ENCODE assay signal across 11 mouse cellular contexts in genomic region chr5:131009510-131009909, GRCm38 (mm10).
DNase-seq lines count a peak whose midpoint lies in the region; ATAC-seq and TF ChIP-seq lines count a peak whose summit lies in the region.
"Had no signal": no experiment of that assay in that cellular context is flagged by ENCODE, and none has a peak within 500 bp of the region (broad histone marks: within the 10 kb centered on the region; RNA-seq: fewer than 3 reads in every experiment).

No protein-coding gene starts in this region.

- 60% methylated on average over 6 of the region's 6 CpGs for WGBS in forebrain, embryonic 10.5 days
- WGBS in forebrain, embryonic 12.5 days = 64% methylated on average over 6 of the region's 6 CpGs
- WGBS in liver, adult 2 months = 56% methylated on average over 6 of the region's 6 CpGs
- WGBS in liver, embryonic 12.5 days (ENCODE audit: insufficient replicate concordance) = 37% methylated on average over 6 of the region's 6 CpGs
- WGBS in bone marrow, adult 2 months = 49% methylated on average over 6 of the region's 6 CpGs
- WGBS in heart, embryonic 10.5 days = 57% methylated on average over 6 of the region's 6 CpGs

- no peaks in the 10 kb centered on the region for H3K79me2 ChIP-seq in liver, adult 2 months (ENCODE audit: control insufficient read depth, insufficient read depth, low read length)

- DNase-seq in forebrain, embryonic 10.5 days (ENCODE audit: extremely low spot score, low spot score) = peak; percentile 32
- no peak for DNase-seq in liver, adult 2 months (ENCODE audit: extremely low read depth, low read depth, low spot score)
- peak; percentile 18 for DNase-seq in lung, postnatal 14 days
- no peak for DNase-seq in frontal cortex, postnatal 14 days (ENCODE audit: low spot score in 2 of 2)
- DNase-seq in heart, embryonic 10.5 days (ENCODE audit: low spot score) = no peak
- DNase-seq: gastrocnemius, postnatal 25 days had no signal

- no peak for ATAC-seq in forebrain, embryonic 12.5 days (ENCODE audit: low FRiP score)
- ATAC-seq in liver, embryonic 12.5 days = no peak

- no peak overlapping the region for H3K4me3 ChIP-seq in forebrain, embryonic 10.5 days
- H3K4me3 ChIP-seq in forebrain, embryonic 12.5 days (replicated peaks) = no peak overlapping the region
- no peak overlapping the region for H3K4me3 ChIP-seq in liver, adult 2 months (ENCODE audit: insufficient read depth, low read depth, low read length)
- no peak overlapping the region for H3K4me3 ChIP-seq in liver, embryonic 12.5 days
- H3K4me3 ChIP-seq in bone marrow, adult 2 months (replicated peaks; ENCODE audit: control insufficient read depth, low read depth, low read length) = no peak overlapping the region
- no peak overlapping the region for H3K4me3 ChIP-seq in heart, embryonic 10.5 days
- H3K4me3 ChIP-seq: limb, embryonic 13.5 days had no signal

- no peak for TF ChIP-seq POLR2A in liver, adult 2 months (IDR thresholded peaks at IDR 0.05; ENCODE audit: extremely low read depth, insufficient read depth, low read length)
- TF ChIP-seq POLR2A in bone marrow, adult 2 months (IDR thresholded peaks at IDR 0.05; ENCODE audit: borderline replicate concordance, control insufficient read depth, low read depth, low read length) = no peak

- H3K27ac ChIP-seq in forebrain, embryonic 10.5 days = no peak overlapping the region
- no peak overlapping the region for H3K27ac ChIP-seq in forebrain, embryonic 12.5 days
- H3K27ac ChIP-seq in liver, adult 2 months (replicated peaks; ENCODE audit: insufficient read depth, low read depth, low read length) = no peak overlapping the region
- H3K27ac ChIP-seq in liver, embryonic 12.5 days = no peak overlapping the region
- H3K27ac ChIP-seq in bone marrow, adult 2 months (ENCODE audit: control insufficient read depth, insufficient read depth, low read depth, low read length, poor library complexity) = no peak overlapping the region
- no peak overlapping the region for H3K27ac ChIP-seq in heart, embryonic 10.5 days
- H3K27ac ChIP-seq: limb, embryonic 13.5 days had no signal

- H3K27me3 ChIP-seq in forebrain, embryonic 10.5 days (ENCODE audit: poor library complexity, severe bottlenecking) = no peaks in the 10 kb centered on the region
- no peaks in the 10 kb centered on the region for H3K27me3 ChIP-seq in forebrain, embryonic 12.5 days
- no peaks in the 10 kb centered on the region for H3K27me3 ChIP-seq in liver, adult 2 months (ENCODE audit: control insufficient read depth, insufficient read depth, low read length)
- no peaks in the 10 kb centered on the region for H3K27me3 ChIP-seq in liver, embryonic 12.5 days (replicated peaks)
- no peaks in the 10 kb centered on the region for H3K27me3 ChIP-seq in heart, embryonic 10.5 days (ENCODE audit: insufficient read depth, poor library complexity, severe bottlenecking)
- H3K27me3 ChIP-seq: limb, embryonic 13.5 days had no signal

- H3K9ac ChIP-seq in forebrain, embryonic 12.5 days = no peak overlapping the region
- no peak overlapping the region for H3K9ac ChIP-seq in liver, adult 2 months (ENCODE audit: low read depth, low read length)
- H3K9ac ChIP-seq in liver, embryonic 12.5 days = no peak overlapping the region
- H3K9ac ChIP-seq: limb, embryonic 13.5 days had no signal

- no peak overlapping the region for H3K4me2 ChIP-seq in forebrain, embryonic 12.5 days
- no peak overlapping the region for H3K4me2 ChIP-seq in liver, embryonic 12.5 days
- H3K4me2 ChIP-seq: limb, embryonic 13.5 days had no signal

- H3K36me3 ChIP-seq in forebrain, embryonic 10.5 days (replicated peaks) = no peaks in the 10 kb centered on the region
- H3K36me3 ChIP-seq in forebrain, embryonic 12.5 days (replicated peaks) = no peaks in the 10 kb centered on the region
- H3K36me3 ChIP-seq in liver, adult 2 months (ENCODE audit: control insufficient read depth, insufficient read depth, low read length) = no peaks in the 10 kb centered on the region
- no peaks in the 10 kb centered on the region for H3K36me3 ChIP-seq in liver, embryonic 12.5 days
- H3K36me3 ChIP-seq in heart, embryonic 10.5 days = no peaks in the 10 kb centered on the region
- H3K36me3 ChIP-seq: G1E; limb, embryonic 13.5 days had no signal

- no peaks in the 10 kb centered on the region for H3K9me3 ChIP-seq in forebrain, embryonic 10.5 days
- H3K9me3 ChIP-seq in forebrain, embryonic 12.5 days = 0 out of 2 replicates have a peak, but pooled peaks cover 2% of the 10 kb centered on the region
- 0 out of 2 replicates have a peak, but pooled peaks cover 2% of the 10 kb centered on the region for H3K9me3 ChIP-seq in liver, embryonic 12.5 days (replicated peaks)
- no peaks in the 10 kb centered on the region for H3K9me3 ChIP-seq in heart, embryonic 10.5 days

- no peaks in the 10 kb centered on the region for H3K4me1 ChIP-seq in forebrain, embryonic 10.5 days
- H3K4me1 ChIP-seq in forebrain, embryonic 12.5 days = no peaks in the 10 kb centered on the region
- H3K4me1 ChIP-seq in liver, adult 2 months (ENCODE audit: control insufficient read depth, insufficient read depth, low read length) = no peaks in the 10 kb centered on the region
- H3K4me1 ChIP-seq in liver, embryonic 12.5 days = no peaks in the 10 kb centered on the region
- H3K4me1 ChIP-seq in bone marrow, adult 2 months (ENCODE audit: control insufficient read depth, insufficient read depth, low read length) = no peaks in the 10 kb centered on the region
- no peaks in the 10 kb centered on the region for H3K4me1 ChIP-seq in heart, embryonic 10.5 days
- H3K4me1 ChIP-seq: limb, embryonic 13.5 days had no signal

- peak; percentile 33; the same call in 1 of the 2 replicates for TF ChIP-seq CTCF in liver, adult 2 months (IDR thresholded peaks at IDR 0.05; ENCODE audit: low read depth, low read length)
- peak; percentile 19; the same call in 1 of the 2 replicates for TF ChIP-seq CTCF in bone marrow, adult 2 months (IDR thresholded peaks at IDR 0.05; ENCODE audit: control insufficient read depth, insufficient read depth, low read length)

Comparison
In these comparisons a context has a peak if more than half of its experiments do, and no peak if none do; other contexts are left out.
1. DNase-seq: peak in forebrain, embryonic 10.5 days (single experiment) and lung, postnatal 14 days (single experiment); none in liver, adult 2 months (single experiment), frontal cortex, postnatal 14 days (0 of 2) and heart, embryonic 10.5 days (single experiment).